ENCODE assay signal across 11 mouse cellular contexts in genomic region chr15:30610613-30611012, GRCm38 (mm10).
A peak's percentile ranks its signal among the peaks of the same experiment; 100 is the strongest.
DNase-seq lines count a peak whose midpoint lies in the region; ATAC-seq and TF ChIP-seq lines count a peak whose summit lies in the region.
"Had no signal": no experiment of that assay in that cellular context is flagged by ENCODE, and none has a peak within 500 bp of the region (broad histone marks: within the 10 kb centered on the region; RNA-seq: fewer than 3 reads in every experiment).

No protein-coding gene starts in this region.

- H3K27ac ChIP-seq in kidney, postnatal 0 days = no peak overlapping the region
- H3K27ac ChIP-seq in lung, postnatal 0 days (ENCODE audit: low read length) = no peak overlapping the region
- H3K27ac ChIP-seq: embryonic facial prominence, embryonic 12.5 days; intestine, embryonic 15.5 days had no signal

- H3K4me3 ChIP-seq in kidney, postnatal 0 days (replicated peaks; ENCODE audit: low read depth, low read length) = no peak overlapping the region
- H3K4me3 ChIP-seq in lung, postnatal 0 days (ENCODE audit: low read depth, low read length) = no peak overlapping the region
- H3K4me3 ChIP-seq: embryonic facial prominence, embryonic 12.5 days; intestine, embryonic 15.5 days; neural tube, embryonic 13.5 days had no signal

- WGBS in kidney, postnatal 0 days = 83% methylated on average over 7 of the region's 7 CpGs
- 38% methylated on average over 7 of the region's 7 CpGs for WGBS in lung, postnatal 0 days

- no peak for TF ChIP-seq CTCF in kidney, postnatal 0 days (IDR thresholded peaks at IDR 0.05; ENCODE audit: low read depth)
- no peak for TF ChIP-seq CTCF in lung, postnatal 0 days (IDR thresholded peaks at IDR 0.05)

- peak; percentile 1 for DNase-seq in kidney, postnatal 0 days (ENCODE audit: low spot score)
- DNase-seq in kidney, postnatal 14 days = no peak
- peak; percentile 68 for DNase-seq in T-cell, adult 2 months (ENCODE audit: low spot score)
- peak; percentile 58 for DNase-seq in lung, postnatal 0 days (ENCODE audit: low spot score)
- peak; percentile 89 for DNase-seq in splenic B cell, adult 2 months (ENCODE audit: low read depth, low spot score)
- DNase-seq in cerebellum, postnatal 10 days = no peak
- no peak for DNase-seq in gastrocnemius, postnatal 4 days (ENCODE audit: low spot score in 2 of 2)
- DNase-seq in cerebellum, postnatal 4 days (ENCODE audit: low spot score in 2 of 2) = no peak

- no peaks in the 10 kb centered on the region for H3K9me3 ChIP-seq in kidney, postnatal 0 days (replicated peaks; ENCODE audit: low read length)
- no peaks in the 10 kb centered on the region for H3K9me3 ChIP-seq in lung, postnatal 0 days (ENCODE audit: low read length)
- H3K9me3 ChIP-seq: embryonic facial prominence, embryonic 12.5 days; intestine, embryonic 15.5 days; neural tube, embryonic 13.5 days had no signal

- H3K4me1 ChIP-seq in kidney, postnatal 0 days (replicated peaks; ENCODE audit: insufficient read depth, low read length) = no peaks in the 10 kb centered on the region
- no peaks in the 10 kb centered on the region for H3K4me1 ChIP-seq in lung, postnatal 0 days (ENCODE audit: insufficient read depth, low read depth, low read length)
- H3K4me1 ChIP-seq: embryonic facial prominence, embryonic 12.5 days; intestine, embryonic 15.5 days had no signal

- no peak overlapping the region for H3K4me2 ChIP-seq in kidney, postnatal 0 days (ENCODE audit: low read length)
- no peak overlapping the region for H3K4me2 ChIP-seq in lung, postnatal 0 days (replicated peaks; ENCODE audit: low read depth, low read length)
- H3K4me2 ChIP-seq: embryonic facial prominence, embryonic 12.5 days; intestine, embryonic 15.5 days; neural tube, embryonic 13.5 days had no signal

- no peaks in the 10 kb centered on the region for H3K27me3 ChIP-seq in kidney, postnatal 0 days (ENCODE audit: insufficient read depth, low read length)
- no peaks in the 10 kb centered on the region for H3K27me3 ChIP-seq in lung, postnatal 0 days (replicated peaks; ENCODE audit: insufficient read depth, low read length)
- H3K27me3 ChIP-seq in splenic B cell, adult 2 months (ENCODE audit: control insufficient read depth, insufficient read depth, low read length, poor library complexity, severe bottlenecking) = no peaks in the 10 kb centered on the region
- H3K27me3 ChIP-seq: embryonic facial prominence, embryonic 12.5 days; intestine, embryonic 15.5 days; neural tube, embryonic 13.5 days had no signal

- no peak for TF ChIP-seq EP300 in lung, postnatal 0 days (IDR thresholded peaks at IDR 0.05)

- H3K36me3 ChIP-seq in kidney, postnatal 0 days (ENCODE audit: insufficient read depth, low read length) = no peaks in the 10 kb centered on the region
- H3K36me3 ChIP-seq in lung, postnatal 0 days (ENCODE audit: insufficient read depth, low read length) = no peaks in the 10 kb centered on the region
- H3K36me3 ChIP-seq in splenic B cell, adult 2 months (ENCODE audit: control insufficient read depth, insufficient read depth, low read length, poor library complexity, severe bottlenecking) = no peaks in the 10 kb centered on the region
- H3K36me3 ChIP-seq: embryonic facial prominence, embryonic 12.5 days; intestine, embryonic 15.5 days; neural tube, embryonic 13.5 days had no signal

- ATAC-seq in kidney, postnatal 0 days (replicated peaks; ENCODE audit: low FRiP score, low read depth) = no peak
- no peak for ATAC-seq in lung, postnatal 0 days
- ATAC-seq: intestine, embryonic 15.5 days had no signal

- no peak overlapping the region for H3K9ac ChIP-seq in kidney, postnatal 0 days (ENCODE audit: low read depth, low read length)
- H3K9ac ChIP-seq in lung, postnatal 0 days (replicated peaks; ENCODE audit: low read depth) = no peak overlapping the region
- H3K9ac ChIP-seq: embryonic facial prominence, embryonic 12.5 days; intestine, embryonic 15.5 days; neural tube, embryonic 13.5 days had no signal

Comparison
In these comparisons a context has a peak if more than half of its experiments do, and no peak if none do; other contexts are left out.
1. DNase-seq: peak in kidney, postnatal 0 days (single experiment), T-cell, adult 2 months (single experiment), lung, postnatal 0 days (single experiment) and splenic B cell, adult 2 months (single experiment); none in kidney, postnatal 14 days (single experiment), cerebellum, postnatal 10 days (0 of 2), gastrocnemius, postnatal 4 days (0 of 2) and cerebellum, postnatal 4 days (0 of 2).